Mouse (Mus musculus): ENCODE measurements around the gene Ggact. TPM values are rescaled to one million over a fixed set of nuclear protein-coding genes. Genes with fewer than 3 reads are reported as not detected.

The Ggact gene
- polyA plus RNA-seq, 1 experiment from 2014 or later = 50.4 TPM

DNA sequence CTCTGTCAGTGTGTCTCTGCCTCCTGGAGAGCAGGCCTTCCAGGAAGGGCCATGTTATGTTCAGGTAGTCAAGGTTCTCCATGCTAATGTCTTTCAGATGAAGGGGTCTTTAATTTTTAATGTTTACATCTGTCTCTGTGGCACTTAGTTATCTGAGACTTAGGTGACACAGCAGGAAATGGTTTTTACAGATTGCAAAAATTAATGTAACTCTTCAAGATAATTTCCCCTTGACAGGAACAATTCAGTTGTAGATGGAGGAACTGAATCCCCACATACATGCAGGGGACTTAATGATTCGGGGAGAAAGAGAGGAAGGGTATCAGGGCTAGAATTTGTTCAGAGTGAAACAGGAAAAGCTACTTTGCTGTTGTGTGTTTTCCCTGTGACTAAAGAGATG lies 26.3 kb downstream of the Ggact start:
- Histone ChIP-seq H3K4me2 (ENCODE audit: low read depth, low read length) (no peak overlapping the region), H3K36me3 (ENCODE audit: control insufficient read depth, insufficient read depth, low read length) (no peaks in the 10 kb centered on the region), H3K4me1 (ENCODE audit: control insufficient read depth, insufficient read depth, low read length) (no peaks in the 10 kb centered on the region), H3K9ac (ENCODE audit: low read depth, low read length) (no peak overlapping the region), H3K27ac (ENCODE audit: low read length) (no peak overlapping the region), H3K4me3 (ENCODE audit: low read length) (no peak overlapping the region), H3K27me3 (replicated peaks; ENCODE audit: control insufficient read depth, insufficient read depth, low read length) (no peaks in the 10 kb centered on the region), H3K9me3 (ENCODE audit: control insufficient read depth, low read length) (no peaks in the 10 kb centered on the region)
- ATAC-seq = no peak
- WGBS = 94% methylated on average over 1 of the region's 1 CpGs

GRCm38 (mm10) chr14:122885893-122886292 lies 27.7 kb downstream of the Ggact start:
- 84% methylated on average over 7 of the region's 7 CpGs for WGBS
- Histone ChIP-seq H3K27me3 (replicated peaks; ENCODE audit: control insufficient read depth, insufficient read depth, low read length) (no peaks in the 10 kb centered on the region), H3K4me2 (ENCODE audit: low read depth, low read length) (no peak overlapping the region), H3K9ac (ENCODE audit: low read depth, low read length) (no peak overlapping the region), H3K36me3 (ENCODE audit: control insufficient read depth, insufficient read depth, low read length) (no peaks in the 10 kb centered on the region), H3K4me3 (ENCODE audit: low read length) (no peak overlapping the region), H3K9me3 (ENCODE audit: control insufficient read depth, low read length) (no peaks in the 10 kb centered on the region), H3K4me1 (ENCODE audit: control insufficient read depth, insufficient read depth, low read length) (no peaks in the 10 kb centered on the region), H3K27ac (ENCODE audit: low read length) (no peak overlapping the region)
- no peak for ATAC-seq

DNA sequence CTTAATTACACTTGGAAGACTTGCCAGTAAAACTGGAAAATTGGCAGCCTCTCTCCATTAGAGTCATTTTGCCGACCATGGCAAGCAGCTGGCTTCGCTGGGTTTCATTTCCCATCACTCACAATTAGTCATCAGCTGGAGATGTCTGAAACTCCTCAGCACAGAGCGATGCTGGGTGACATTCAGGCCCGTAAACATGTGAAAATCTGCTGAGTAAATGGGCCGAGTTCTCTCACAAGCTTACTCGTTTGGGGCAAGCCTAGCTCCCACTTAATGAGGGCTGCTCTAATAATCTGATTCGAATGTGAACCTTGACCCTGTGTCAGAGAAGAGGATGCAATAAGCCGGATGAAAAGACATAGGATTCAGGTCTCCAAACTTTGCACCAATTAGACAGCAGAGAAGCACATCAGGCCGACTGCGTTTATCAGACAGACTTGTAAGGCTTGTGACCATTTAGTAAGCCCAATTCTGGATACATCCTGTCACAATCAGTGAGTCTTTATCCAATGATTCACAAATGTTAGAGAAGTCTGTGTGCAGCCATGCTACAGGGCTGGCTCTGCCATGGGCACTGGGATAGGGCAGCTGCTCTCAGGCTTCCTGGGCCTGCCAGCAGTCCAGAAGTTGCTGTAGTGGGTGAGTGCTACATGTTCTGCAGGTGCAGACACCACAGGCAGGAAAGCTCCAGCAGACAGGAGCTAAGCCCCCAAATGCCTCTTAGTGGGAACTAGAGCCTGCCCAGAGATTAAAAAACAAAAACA lies 29.6 kb downstream of the Ggact start:
- no peak overlapping the region for H3K4me3 ChIP-seq (ENCODE audit: low read length)
- no peak overlapping the region for H3K9ac ChIP-seq (ENCODE audit: low read depth, low read length)
- H3K36me3 ChIP-seq (ENCODE audit: control insufficient read depth, insufficient read depth, low read length) = no peaks in the 10 kb centered on the region
- WGBS = 61% methylated on average over 10 of the region's 10 CpGs
- no peaks in the 10 kb centered on the region for H3K27me3 ChIP-seq (replicated peaks; ENCODE audit: control insufficient read depth, insufficient read depth, low read length)
- 0 out of 2 replicates have a peak, but pooled peaks cover 3% of the 10 kb centered on the region for H3K4me1 ChIP-seq (ENCODE audit: control insufficient read depth, insufficient read depth, low read length)
- ATAC-seq = no peak
- H3K4me2 ChIP-seq (ENCODE audit: low read depth, low read length) = no peak overlapping the region
- H3K27ac ChIP-seq (ENCODE audit: low read length) = no peak overlapping the region
- no peaks in the 10 kb centered on the region for H3K9me3 ChIP-seq (ENCODE audit: control insufficient read depth, low read length)

GRCm38 (mm10) chr14:122883410-122883806 lies 30.1 kb downstream of the Ggact start:
- Histone ChIP-seq H3K4me2 (ENCODE audit: low read depth, low read length) (no peak overlapping the region), H3K27me3 (replicated peaks; ENCODE audit: control insufficient read depth, insufficient read depth, low read length) (no peaks in the 10 kb centered on the region), H3K36me3 (ENCODE audit: control insufficient read depth, insufficient read depth, low read length) (no peaks in the 10 kb centered on the region), H3K27ac (ENCODE audit: low read length) (no peak overlapping the region), H3K9me3 (ENCODE audit: control insufficient read depth, low read length) (no peaks in the 10 kb centered on the region), H3K4me1 (ENCODE audit: control insufficient read depth, insufficient read depth, low read length) (0 out of 2 replicates have a peak, but pooled peaks cover 3% of the 10 kb centered on the region), H3K4me3 (ENCODE audit: low read length) (no peak overlapping the region), H3K9ac (ENCODE audit: low read depth, low read length) (no peak overlapping the region)
- WGBS = 76% methylated on average over 4 of the region's 4 CpGs
- no peak for ATAC-seq

- H3K4me1 ChIP-seq (ENCODE audit: control insufficient read depth, insufficient read depth, low read length) = 0 out of 2 replicates have a peak, but pooled peaks cover 3% of the 10 kb centered on the region
- H3K4me3 ChIP-seq (ENCODE audit: low read length) = no peak overlapping the region
- 79% methylated on average over 7 of the region's 7 CpGs for WGBS
- no peak for ATAC-seq
- H3K27ac ChIP-seq (ENCODE audit: low read length) = no peak overlapping the region
- no peaks in the 10 kb centered on the region for H3K9me3 ChIP-seq (ENCODE audit: control insufficient read depth, low read length)
- no peak overlapping the region for H3K9ac ChIP-seq (ENCODE audit: low read depth, low read length)
- no peak overlapping the region for H3K4me2 ChIP-seq (ENCODE audit: low read depth, low read length)
- no peaks in the 10 kb centered on the region for H3K36me3 ChIP-seq (ENCODE audit: control insufficient read depth, insufficient read depth, low read length)
- no peaks in the 10 kb centered on the region for H3K27me3 ChIP-seq (replicated peaks; ENCODE audit: control insufficient read depth, insufficient read depth, low read length)
Measured at GRCm38 (mm10) chr14:122882795-122883409, 30.7 kb downstream of the Ggact start.

GRCm38 (mm10) chr14:122882201-122882639 lies 31.3 kb downstream of the Ggact start:
- whole genome bisulfite sequencing = 72% methylated on average over 9 of the region's 9 CpGs
- Histone ChIP-seq H3K27me3 (replicated peaks; ENCODE audit: control insufficient read depth, insufficient read depth, low read length) (no peaks in the 10 kb centered on the region), H3K36me3 (ENCODE audit: control insufficient read depth, insufficient read depth, low read length) (no peaks in the 10 kb centered on the region), H3K4me2 (ENCODE audit: low read depth, low read length) (no peak overlapping the region), H3K4me3 (ENCODE audit: low read length) (no peak overlapping the region), H3K4me1 (ENCODE audit: control insufficient read depth, insufficient read depth, low read length) (0 out of 2 replicates have a peak, but pooled peaks cover 3% of the 10 kb centered on the region), H3K27ac (ENCODE audit: low read length) (no peak overlapping the region), H3K9me3 (ENCODE audit: control insufficient read depth, low read length) (no peaks in the 10 kb centered on the region), H3K9ac (ENCODE audit: low read depth, low read length) (no peak overlapping the region)
- ATAC-seq = no peak

DNA sequence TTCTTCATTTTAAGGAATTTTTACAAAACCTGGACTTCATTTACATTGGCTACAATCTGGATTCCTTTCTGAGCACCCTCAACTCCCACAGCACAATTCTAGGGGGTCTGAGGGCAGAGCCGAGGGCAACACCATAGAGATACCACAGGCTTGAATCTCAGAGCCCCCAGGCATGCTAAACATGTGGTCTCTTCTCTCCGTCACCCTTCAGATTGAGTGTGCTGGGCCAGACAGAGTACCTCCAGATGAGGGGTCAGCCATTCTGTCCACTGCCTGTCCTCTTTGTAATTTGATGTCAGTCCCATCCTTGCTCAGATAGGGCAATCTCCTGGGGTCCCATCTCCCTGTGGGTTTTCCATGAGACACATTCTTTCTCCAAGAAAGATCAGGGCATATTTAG lies 31.9 kb downstream of the Ggact start:
- no peak overlapping the region for H3K9ac ChIP-seq (ENCODE audit: low read depth, low read length)
- 64% methylated on average over 2 of the region's 2 CpGs for WGBS
- no peak for ATAC-seq

GRCm38 (mm10) chr14:122880291-122880690 lies 33.3 kb downstream of the Ggact start:
- WGBS = 69% methylated on average over 7 of the region's 7 CpGs
- Histone ChIP-seq H3K36me3 (ENCODE audit: control insufficient read depth, insufficient read depth, low read length) (no peaks in the 10 kb centered on the region), H3K27ac (ENCODE audit: low read length) (no peak overlapping the region), H3K27me3 (replicated peaks; ENCODE audit: control insufficient read depth, insufficient read depth, low read length) (no peaks in the 10 kb centered on the region), H3K4me1 (ENCODE audit: control insufficient read depth, insufficient read depth, low read length) (0 out of 2 replicates have a peak, but pooled peaks cover 3% of the 10 kb centered on the region), H3K4me2 (ENCODE audit: low read depth, low read length) (peak overlapping the region; percentile 2; the same call in 1 of the 2 replicates), H3K4me3 (ENCODE audit: low read length) (no peak overlapping the region), H3K9me3 (ENCODE audit: control insufficient read depth, low read length) (no peaks in the 10 kb centered on the region), H3K9ac (ENCODE audit: low read depth, low read length) (no peak overlapping the region)
- peak; percentile 45; the same call in 1 of the 2 replicates for ATAC-seq

More for the DNA sequence above, 31.9 kb downstream of the Ggact start:
- H3K36me3 ChIP-seq (ENCODE audit: control insufficient read depth, insufficient read depth, low read length) = no peaks in the 10 kb centered on the region
- no peaks in the 10 kb centered on the region for H3K27me3 ChIP-seq (replicated peaks; ENCODE audit: control insufficient read depth, insufficient read depth, low read length)
- no peak overlapping the region for H3K27ac ChIP-seq (ENCODE audit: low read length)
- no peak overlapping the region for H3K4me2 ChIP-seq (ENCODE audit: low read depth, low read length)
- no peaks in the 10 kb centered on the region for H3K9me3 ChIP-seq (ENCODE audit: control insufficient read depth, low read length)
- 0 out of 2 replicates have a peak, but pooled peaks cover 3% of the 10 kb centered on the region for H3K4me1 ChIP-seq (ENCODE audit: control insufficient read depth, insufficient read depth, low read length)
- H3K4me3 ChIP-seq (ENCODE audit: low read length) = no peak overlapping the region

DNA sequence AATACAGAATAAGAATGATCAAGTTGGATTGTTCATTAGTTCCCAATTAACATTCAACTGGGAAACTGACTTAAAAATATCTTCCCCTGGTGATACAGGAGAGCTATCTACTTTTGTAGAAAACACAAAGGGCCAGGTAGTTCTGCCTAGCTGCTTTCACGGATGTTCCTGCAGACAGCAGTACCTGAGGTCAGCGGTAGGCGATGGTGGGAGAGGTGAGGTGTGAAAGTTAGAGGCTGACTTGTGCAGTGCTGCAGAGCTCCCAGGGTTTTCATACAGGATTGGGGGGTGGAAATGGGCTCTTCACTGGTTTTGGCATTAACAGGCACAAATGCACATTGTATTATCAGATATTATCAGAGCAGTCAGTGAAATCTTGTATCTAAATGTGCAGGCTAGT lies 35.8 kb downstream of the Ggact start:
- Histone ChIP-seq H3K9me3 (ENCODE audit: control insufficient read depth, low read length) (no peaks in the 10 kb centered on the region), H3K4me2 (ENCODE audit: low read depth, low read length) (no peak overlapping the region), H3K27me3 (replicated peaks; ENCODE audit: control insufficient read depth, insufficient read depth, low read length) (no peaks in the 10 kb centered on the region), H3K4me3 (ENCODE audit: low read length) (no peak overlapping the region), H3K27ac (ENCODE audit: low read length) (no peak overlapping the region), H3K4me1 (ENCODE audit: control insufficient read depth, insufficient read depth, low read length) (0 out of 2 replicates have a peak, but pooled peaks cover 3% of the 10 kb centered on the region), H3K9ac (ENCODE audit: low read depth, low read length) (no peak overlapping the region), H3K36me3 (ENCODE audit: control insufficient read depth, insufficient read depth, low read length) (no peaks in the 10 kb centered on the region)
- WGBS = 86% methylated on average over 3 of the region's 3 CpGs
- no peak for ATAC-seq
